Mouse (Mus musculus): Measurements from ENCODE around the gene Rere.

- TF ChIP-seq MAFK (IDR thresholded peaks at IDR 0.05; ENCODE audit: insufficient read depth, low read depth, low read length) (no peak), ZNF384 (IDR thresholded peaks at IDR 0.05; ENCODE audit: low read depth, low read length) (no peak), ZC3H11A (IDR thresholded peaks at IDR 0.05; ENCODE audit: borderline replicate concordance, low read depth, low read length) (no peak), HCFC1 (IDR thresholded peaks at IDR 0.05; ENCODE audit: borderline replicate concordance, insufficient read depth, low read length) (no peak)
Measured at GRCm38 (mm10) chr4:150254416-150254815, 27.0 kb upstream of the Rere start.
